Mouse (Mus musculus): ENCODE measurements at regions not wholly inside any gene's neighbourhood (a gene's known extent, or its start where the extent isn't known, plus 50 kb on each side); places are given as distances from the start of the nearest gene placed in this dataset.
"Not testable (repeated sequence)": the region's sequence is repeated elsewhere in the genome, so short reads cannot be mapped to it uniquely, and the experiment has no call there.

- no peaks in the 10 kb centered on the region for H3K36me3 ChIP-seq (ENCODE audit: control insufficient read depth, insufficient read depth, low read length)
- no peak overlapping the region for H3K27ac ChIP-seq (ENCODE audit: low read depth, low read length)
- 85% methylated on average over 6 of the region's 6 CpGs for WGBS
- no peak overlapping the region for H3K9ac ChIP-seq (ENCODE audit: low read length)
- ATAC-seq (no peak), DNase-seq (ENCODE audit: low spot score) (no peak)
- no peak overlapping the region for H3K4me3 ChIP-seq (ENCODE audit: low read depth, low read length)
- H3K27me3 ChIP-seq (replicated peaks; ENCODE audit: control insufficient read depth, insufficient read depth, low read length): no peaks in the 10 kb centered on the region
- H3K4me2 ChIP-seq (ENCODE audit: low read length): no peak overlapping the region
- H3K4me1 ChIP-seq (ENCODE audit: control insufficient read depth, insufficient read depth, low read length): no peaks in the 10 kb centered on the region
- H3K9me3 ChIP-seq (replicated peaks; ENCODE audit: control insufficient read depth, low read length): no peaks in the 10 kb centered on the region
Measured at GRCm38 (mm10) chr1:83851081-83851480, 443.1 kb upstream of the Sphkap start.

DNA sequence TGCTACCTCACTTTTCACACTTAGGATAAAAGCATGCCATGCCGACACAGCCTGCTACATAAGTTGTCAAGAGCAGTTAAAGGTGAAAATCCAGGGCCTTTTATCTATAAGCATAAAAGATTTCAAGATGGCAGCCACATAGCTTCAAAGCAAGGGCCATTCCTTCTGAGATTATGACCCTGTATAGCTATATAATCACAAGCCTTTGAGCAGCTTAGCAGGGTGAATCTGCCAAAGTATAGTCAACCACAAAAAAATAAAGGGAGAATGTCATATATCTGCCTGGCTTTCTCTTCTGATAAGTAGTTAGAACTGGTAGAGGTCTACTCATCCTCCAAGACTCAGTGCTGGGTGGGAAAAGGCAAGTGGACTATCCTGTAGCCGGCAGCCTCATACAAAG is 440.4 kb upstream of the Sphkap start:
- Histone ChIP-seq H3K9ac (ENCODE audit: low read length) (no peak overlapping the region), H3K4me2 (ENCODE audit: low read length) (no peak overlapping the region), H3K36me3 (ENCODE audit: control insufficient read depth, insufficient read depth, low read length) (no peaks in the 10 kb centered on the region), H3K27me3 (replicated peaks; ENCODE audit: control insufficient read depth, insufficient read depth, low read length) (no peaks in the 10 kb centered on the region), H3K4me3 (ENCODE audit: low read depth, low read length) (no peak overlapping the region), H3K27ac (ENCODE audit: low read depth, low read length) (no peak overlapping the region), H3K4me1 (ENCODE audit: control insufficient read depth, insufficient read depth, low read length) (no peaks in the 10 kb centered on the region), H3K9me3 (replicated peaks; ENCODE audit: control insufficient read depth, low read length) (no peaks in the 10 kb centered on the region)
- ATAC-seq (no peak), DNase-seq (ENCODE audit: low spot score) (no peak)
- WGBS: 91% methylated on average over 2 of the region's 2 CpGs

DNA sequence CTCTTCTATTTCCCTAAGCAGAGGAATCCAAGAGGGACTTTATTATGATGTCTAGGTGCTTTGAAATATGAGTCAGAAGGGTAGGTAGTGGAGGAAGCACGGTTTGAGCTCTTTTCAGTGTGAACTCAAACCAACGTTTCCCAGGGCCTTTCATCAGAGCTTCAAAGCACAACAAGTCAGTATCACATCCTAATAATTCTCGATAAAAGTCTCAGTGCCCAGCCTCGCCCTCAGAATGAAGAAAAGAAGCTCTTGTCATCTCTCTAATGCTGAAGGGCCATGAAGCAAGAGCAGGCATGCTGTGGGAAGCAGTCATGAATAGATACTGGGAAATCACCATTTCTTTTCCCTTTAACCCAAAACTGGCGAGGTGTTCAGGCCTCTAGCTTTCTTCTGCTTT is 440.0 kb upstream of the Sphkap start:
- Histone ChIP-seq H3K27ac (ENCODE audit: low read depth, low read length) (no peak overlapping the region), H3K4me3 (ENCODE audit: low read depth, low read length) (no peak overlapping the region), H3K4me2 (ENCODE audit: low read length) (no peak overlapping the region), H3K4me1 (ENCODE audit: control insufficient read depth, insufficient read depth, low read length) (no peaks in the 10 kb centered on the region), H3K27me3 (replicated peaks; ENCODE audit: control insufficient read depth, insufficient read depth, low read length) (no peaks in the 10 kb centered on the region), H3K9me3 (replicated peaks; ENCODE audit: control insufficient read depth, low read length) (no peaks in the 10 kb centered on the region), H3K9ac (ENCODE audit: low read length) (no peak overlapping the region), H3K36me3 (ENCODE audit: control insufficient read depth, insufficient read depth, low read length) (no peaks in the 10 kb centered on the region)
- no peak for ATAC-seq
- DNase-seq (ENCODE audit: low spot score): no peak
- WGBS: 82% methylated on average over 5 of the region's 5 CpGs

DNA sequence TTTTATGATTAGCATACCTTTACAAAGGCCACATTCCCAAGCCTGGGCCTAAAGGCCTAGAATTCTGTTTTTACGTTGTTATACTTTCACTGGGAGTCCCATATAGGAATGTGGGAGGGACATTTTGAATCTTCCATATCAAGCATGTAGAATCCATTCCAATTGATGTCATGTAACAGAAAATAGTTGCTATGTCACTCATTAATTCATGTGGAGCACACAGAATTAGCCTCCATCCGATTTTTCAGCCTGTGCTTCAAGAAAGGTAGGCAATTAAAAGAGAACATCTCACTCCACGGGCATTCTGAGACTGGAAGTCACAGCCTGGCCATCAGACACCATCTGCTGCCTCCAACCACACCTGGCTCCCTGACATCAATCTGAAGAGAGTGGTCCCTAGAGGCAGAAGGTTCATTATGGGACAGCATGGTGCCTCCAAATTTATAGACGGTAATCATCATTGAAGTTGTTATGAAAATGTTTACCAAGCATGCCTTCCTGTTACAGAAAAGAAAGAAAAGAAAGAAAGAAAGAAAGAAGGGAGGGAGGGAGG is 436.9 kb upstream of the Sphkap start:
- DNase-seq (ENCODE audit: low spot score): no peak
- WGBS: 56% methylated on average over 4 of the region's 4 CpGs

GRCm38 (mm10) chr1:83835965-83836364 is 428.0 kb upstream of the Sphkap start:
- H3K4me3 ChIP-seq (ENCODE audit: low read depth, low read length): no peak overlapping the region
- H3K36me3 ChIP-seq (ENCODE audit: control insufficient read depth, insufficient read depth, low read length): no peaks in the 10 kb centered on the region
- no peaks in the 10 kb centered on the region for H3K9me3 ChIP-seq (replicated peaks; ENCODE audit: control insufficient read depth, low read length)
- H3K9ac ChIP-seq (ENCODE audit: low read length): no peak overlapping the region
- H3K4me1 ChIP-seq (ENCODE audit: control insufficient read depth, insufficient read depth, low read length): no peaks in the 10 kb centered on the region
- 93% methylated on average over 6 of the region's 6 CpGs for WGBS
- DNase-seq (ENCODE audit: low spot score): peak; percentile 10
- H3K4me2 ChIP-seq (ENCODE audit: low read length): no peak overlapping the region
- no peak for ATAC-seq
- H3K27me3 ChIP-seq (replicated peaks; ENCODE audit: control insufficient read depth, insufficient read depth, low read length): no peaks in the 10 kb centered on the region
- H3K27ac ChIP-seq (ENCODE audit: low read depth, low read length): no peak overlapping the region

More for the DNA sequence above, 436.9 kb upstream of the Sphkap start:
- no peak overlapping the region for H3K4me2 ChIP-seq (ENCODE audit: low read length)
- no peaks in the 10 kb centered on the region for H3K36me3 ChIP-seq (ENCODE audit: control insufficient read depth, insufficient read depth, low read length)
- no peak for ATAC-seq
- no peak overlapping the region for H3K9ac ChIP-seq (ENCODE audit: low read length)
- no peak overlapping the region for H3K27ac ChIP-seq (ENCODE audit: low read depth, low read length)
- H3K4me3 ChIP-seq (ENCODE audit: low read depth, low read length): no peak overlapping the region
- H3K27me3 ChIP-seq (replicated peaks; ENCODE audit: control insufficient read depth, insufficient read depth, low read length): no peaks in the 10 kb centered on the region
- no peaks in the 10 kb centered on the region for H3K4me1 ChIP-seq (ENCODE audit: control insufficient read depth, insufficient read depth, low read length)
- no peaks in the 10 kb centered on the region for H3K9me3 ChIP-seq (replicated peaks; ENCODE audit: control insufficient read depth, low read length)

DNA sequence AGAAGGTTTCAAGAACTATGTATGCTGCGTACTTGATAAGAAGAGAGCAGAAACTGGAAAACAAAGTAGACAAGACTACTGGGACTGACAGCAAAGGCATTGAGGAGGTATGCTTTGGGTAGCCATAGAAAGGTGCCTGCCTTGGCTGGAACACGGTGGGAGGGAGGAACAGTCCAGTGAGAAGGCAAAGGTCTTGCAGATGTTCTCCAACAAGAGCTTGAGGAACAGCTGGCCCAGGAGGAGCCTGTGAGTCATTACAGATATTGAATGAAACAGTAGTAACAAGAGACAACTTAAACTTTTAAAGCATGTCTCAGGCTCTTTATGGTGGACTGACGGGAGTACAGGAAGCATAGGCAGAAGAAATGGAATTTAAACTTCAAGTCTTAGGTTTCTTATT is 424.9 kb upstream of the Sphkap start:
- DNase-seq (ENCODE audit: low spot score) (no peak), ATAC-seq (no peak)
- H3K4me3 ChIP-seq (ENCODE audit: low read depth, low read length): no peak overlapping the region
- H3K9ac ChIP-seq (ENCODE audit: low read length): no peak overlapping the region
- H3K27me3 ChIP-seq (replicated peaks; ENCODE audit: control insufficient read depth, insufficient read depth, low read length): no peaks in the 10 kb centered on the region
- H3K4me1 ChIP-seq (ENCODE audit: control insufficient read depth, insufficient read depth, low read length): no peaks in the 10 kb centered on the region
- no peak overlapping the region for H3K4me2 ChIP-seq (ENCODE audit: low read length)
- 94% methylated on average over 3 of the region's 3 CpGs for WGBS
- H3K36me3 ChIP-seq (ENCODE audit: control insufficient read depth, insufficient read depth, low read length): no peaks in the 10 kb centered on the region
- no peaks in the 10 kb centered on the region for H3K9me3 ChIP-seq (replicated peaks; ENCODE audit: control insufficient read depth, low read length)
- no peak overlapping the region for H3K27ac ChIP-seq (ENCODE audit: low read depth, low read length)

DNA sequence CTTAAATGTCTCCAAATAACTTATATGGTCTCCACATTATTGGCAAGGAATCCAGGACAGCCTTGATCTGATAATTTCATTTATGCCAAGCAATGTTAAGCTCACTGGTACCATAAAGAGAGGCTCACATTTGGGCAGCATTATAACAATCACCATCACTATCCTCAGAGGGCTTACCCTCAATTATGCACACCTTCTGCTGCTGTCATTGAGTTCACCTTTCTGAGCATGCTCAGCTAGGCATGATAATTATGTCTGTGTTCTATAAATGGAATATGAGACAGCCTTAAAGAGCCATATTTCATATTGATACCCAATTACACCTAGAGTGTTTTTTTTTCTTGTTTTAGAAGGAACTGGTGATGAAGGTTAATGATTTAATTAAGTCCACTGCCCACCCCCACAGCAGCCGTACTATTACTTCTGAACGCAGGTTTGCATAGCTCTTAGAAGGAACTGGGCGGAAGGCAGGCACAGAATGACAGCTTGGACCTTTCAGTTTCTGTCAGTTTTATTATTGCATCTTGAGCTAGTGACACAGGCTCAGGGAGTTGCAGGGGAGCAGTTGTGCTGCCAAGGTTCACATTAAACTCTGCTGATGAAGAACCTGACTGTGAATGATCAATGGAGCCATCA is 424.0 kb upstream of the Sphkap start:
- no peak for ATAC-seq
- Histone ChIP-seq H3K9me3 (replicated peaks; ENCODE audit: control insufficient read depth, low read length) (no peaks in the 10 kb centered on the region), H3K4me1 (ENCODE audit: control insufficient read depth, insufficient read depth, low read length) (no peaks in the 10 kb centered on the region), H3K9ac (ENCODE audit: low read length) (no peak overlapping the region), H3K4me2 (ENCODE audit: low read length) (no peak overlapping the region), H3K36me3 (ENCODE audit: control insufficient read depth, insufficient read depth, low read length) (no peaks in the 10 kb centered on the region), H3K27me3 (replicated peaks; ENCODE audit: control insufficient read depth, insufficient read depth, low read length) (no peaks in the 10 kb centered on the region), H3K4me3 (ENCODE audit: low read depth, low read length) (no peak overlapping the region), H3K27ac (ENCODE audit: low read depth, low read length) (no peak overlapping the region)
- WGBS: 92% methylated on average over 3 of the region's 3 CpGs
- no peak for DNase-seq (ENCODE audit: low spot score)

- DNase-seq (ENCODE audit: low spot score) (no peak), ATAC-seq (no peak)
- H3K4me3 ChIP-seq (ENCODE audit: low read depth, low read length): no peak overlapping the region
- H3K9ac ChIP-seq (ENCODE audit: low read length): no peak overlapping the region
- no peak overlapping the region for H3K27ac ChIP-seq (ENCODE audit: low read depth, low read length)
- no peaks in the 10 kb centered on the region for H3K27me3 ChIP-seq (replicated peaks; ENCODE audit: control insufficient read depth, insufficient read depth, low read length)
- 79% methylated on average over 6 of the region's 6 CpGs for WGBS
- no peaks in the 10 kb centered on the region for H3K4me1 ChIP-seq (ENCODE audit: control insufficient read depth, insufficient read depth, low read length)
- no peaks in the 10 kb centered on the region for H3K9me3 ChIP-seq (replicated peaks; ENCODE audit: control insufficient read depth, low read length)
- H3K4me2 ChIP-seq (ENCODE audit: low read length): no peak overlapping the region
- H3K36me3 ChIP-seq (ENCODE audit: control insufficient read depth, insufficient read depth, low read length): no peaks in the 10 kb centered on the region
Measured at GRCm38 (mm10) chr1:83830025-83830645, 422.1 kb upstream of the Sphkap start.

- H3K36me3 ChIP-seq (ENCODE audit: control insufficient read depth, insufficient read depth, low read length); ATAC-seq; H3K4me2 ChIP-seq (ENCODE audit: low read length); H3K27me3 ChIP-seq (replicated peaks; ENCODE audit: control insufficient read depth, insufficient read depth, low read length); H3K9ac ChIP-seq (ENCODE audit: low read length); DNase-seq (ENCODE audit: low spot score); H3K4me1 ChIP-seq (ENCODE audit: control insufficient read depth, insufficient read depth, low read length); H3K27ac ChIP-seq (ENCODE audit: low read depth, low read length); H3K9me3 ChIP-seq (replicated peaks; ENCODE audit: control insufficient read depth, low read length); H3K4me3 ChIP-seq (ENCODE audit: low read depth, low read length): not testable (repeated sequence)
- WGBS: 46% methylated on average over 5 of the region's 6 CpGs
Measured at GRCm38 (mm10) chr1:83811162-83811561, 403.2 kb upstream of the Sphkap start.

Measured in forebrain, embryonic 14.5 days (tissue).